In genomic region chr12:40118872-40119271, GRCm38 (mm10) we compare ENCODE assay signal across 26 mouse cellular contexts. TPM values are rescaled to one million over a fixed set of nuclear protein-coding genes. Genes with fewer than 3 reads are reported as not detected.
"Had no signal": no experiment of that assay in that cellular context is flagged by ENCODE, and none has a peak within 500 bp of the region (broad histone marks: within the 10 kb centered on the region; RNA-seq: fewer than 3 reads in every experiment).

No protein-coding gene starts in this region.

- ATAC-seq: hindbrain, embryonic 16.5 days; intestine, embryonic 16.5 days; liver, embryonic 12.5 days had no signal

- DNase-seq: gastrocnemius, adult 2 months; gastrocnemius, postnatal 10 days; gastrocnemius, postnatal 25 days; heart, adult 18-20 months; heart, postnatal 14 days; heart, postnatal 36 days; kidney, adult 11 months; kidney, adult 8-10 months; kidney, postnatal 14 days; kidney, postnatal 36 days; layer of hippocampus, adult 9-11 months; layer of hippocampus, postnatal 36 days; left cerebral cortex, postnatal 4 days had no signal

- H3K9me3 ChIP-seq: heart, embryonic 13.5 days; heart, embryonic 15.5 days; hindbrain, embryonic 12.5 days; limb, embryonic 13.5 days; limb, embryonic 15.5 days; liver, embryonic 12.5 days had no signal

- H3K4me3 ChIP-seq: gastrocnemius, adult 2 months; heart, embryonic 13.5 days; heart, embryonic 15.5 days; hindbrain, embryonic 12.5 days; limb, embryonic 13.5 days; limb, embryonic 15.5 days; liver, embryonic 12.5 days had no signal

- H3K4me1 ChIP-seq: heart, embryonic 13.5 days; heart, embryonic 15.5 days; hindbrain, embryonic 12.5 days; limb, embryonic 13.5 days; limb, embryonic 15.5 days; liver, embryonic 12.5 days had no signal

- H3K27ac ChIP-seq: gastrocnemius, adult 2 months; heart, embryonic 13.5 days; heart, embryonic 15.5 days; hindbrain, embryonic 12.5 days; hindbrain, embryonic 14.5 days; limb, embryonic 13.5 days; limb, embryonic 15.5 days; liver, embryonic 12.5 days; liver, embryonic 14.5 days had no signal

- H3K9ac ChIP-seq: heart, embryonic 13.5 days; heart, embryonic 15.5 days; hindbrain, embryonic 12.5 days; hindbrain, embryonic 14.5 days; limb, embryonic 13.5 days; limb, embryonic 15.5 days; liver, embryonic 12.5 days; liver, embryonic 14.5 days had no signal

- H3K4me2 ChIP-seq: heart, embryonic 11.5 days; heart, embryonic 13.5 days; heart, embryonic 15.5 days; hindbrain, embryonic 12.5 days; hindbrain, embryonic 14.5 days; limb, embryonic 13.5 days; limb, embryonic 15.5 days; liver, embryonic 12.5 days had no signal

- H3K27me3 ChIP-seq: heart, embryonic 13.5 days; heart, embryonic 15.5 days; hindbrain, embryonic 12.5 days; limb, embryonic 13.5 days; limb, embryonic 15.5 days; liver, embryonic 12.5 days had no signal

- H3K36me3 ChIP-seq: heart, embryonic 13.5 days; heart, embryonic 15.5 days; hindbrain, embryonic 12.5 days; limb, embryonic 13.5 days; limb, embryonic 15.5 days; liver, embryonic 12.5 days had no signal

RNA-seq across cellular contexts. Expression of gene Scin, which starts 15.2 kb away (rescaled TPM):
- total RNA-seq: left cerebral cortex, postnatal 10 days; liver, adult 2 months had no signal
- polyA plus RNA-seq: hindbrain, embryonic 14.5 days; hindbrain, embryonic 16.5 days had no signal
